Mouse (Mus musculus): Measurements from ENCODE around the gene Ces1d. TPM values are rescaled to one million over a fixed set of nuclear protein-coding genes. Genes with fewer than 3 reads are reported as not detected.

The Ces1d gene
- total RNA-seq (2023), result not detected

GRCm38 (mm10) chr8:93197685-93198525, at the start of gene Ces1d:
TSS of gene Ces1d (minus strand) at chr8:93197838.

GRCm38 (mm10) chr8:93229446-93229845, 31.8 kb upstream of the Ces1d start, which contains the start of gene Ces1e:
TSS of gene Ces1e (minus strand) at chr8:93229619.

GRCm38 (mm10) chr8:93131233-93131980, 66.2 kb downstream of the Ces1d start, which contains the start of gene Ces1c:
TSS of gene Ces1c (minus strand) at chr8:93131283.

Other genes starting within 250 kb of the Ces1d start
- gene Slc6a2, start 237.8 kb downstream of the Ces1d start, total RNA-seq (2023), result not detected
- gene Ces1a, start 149.6 kb downstream of the Ces1d start, total RNA-seq (2023), result not detected
- gene Ces1b, start 117.8 kb downstream of the Ces1d start, total RNA-seq (2023), result not detected
- not detected for gene Ces1c, start 66.6 kb downstream of the Ces1d start, total RNA-seq (2023)
- gene Ces1e, start 31.8 kb upstream of the Ces1d start, total RNA-seq (2023), result not detected
- gene Ces1f, start 81.9 kb upstream of the Ces1d start, total RNA-seq (2023), result not detected
- gene Ces1g, start 139.5 kb upstream of the Ces1d start, total RNA-seq (2023), result not detected
- gene Ces1h, start 181.9 kb upstream of the Ces1d start, total RNA-seq (2023), result not detected